In the genomic region with DNA sequence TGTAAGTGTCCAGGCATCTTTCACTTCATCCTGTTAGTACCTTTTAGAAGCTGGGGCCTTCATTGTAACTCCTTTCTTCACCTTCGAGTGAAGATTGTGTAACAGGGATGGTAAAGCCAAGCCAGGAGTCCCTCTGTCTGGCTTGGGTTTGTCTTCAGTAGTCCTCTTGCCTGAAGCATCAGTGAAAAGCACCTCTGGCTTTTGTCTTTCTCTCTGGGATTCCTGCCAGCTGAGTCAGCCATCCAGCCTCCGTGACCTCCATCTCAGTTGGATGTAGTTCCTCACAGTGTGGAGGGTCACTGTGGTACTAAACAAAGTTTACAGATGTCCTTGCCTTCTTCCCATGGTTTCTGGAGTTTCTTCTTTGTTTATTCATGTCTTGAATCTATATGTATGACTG, we compare ENCODE assay signal across 13 mouse cellular contexts. TPM values are rescaled to one million over a fixed set of nuclear protein-coding genes. Genes with fewer than 3 reads are reported as not detected.
DNase-seq lines count a peak whose midpoint lies in the region; ATAC-seq and TF ChIP-seq lines count a peak whose summit lies in the region.
"Had no signal": no experiment of that assay in that cellular context is flagged by ENCODE, and none has a peak within 500 bp of the region (broad histone marks: within the 10 kb centered on the region; RNA-seq: fewer than 3 reads in every experiment).

No protein-coding gene starts in this region.

- TF ChIP-seq CTCF in heart, postnatal 0 days (IDR thresholded peaks at IDR 0.05; ENCODE audit: low read depth), result no peak
- TF ChIP-seq CTCF in stomach, postnatal 0 days (IDR thresholded peaks at IDR 0.05; ENCODE audit: low read depth), result no peak

- H3K9ac ChIP-seq in forebrain, embryonic 14.5 days (ENCODE audit: low read length), result 0 out of 2 replicates have a peak overlapping the region, but pooled peaks have one; percentile 14
- no peak overlapping the region for H3K9ac ChIP-seq in forebrain, embryonic 16.5 days (replicated peaks; ENCODE audit: low read depth, low read length)
- H3K9ac ChIP-seq in heart, postnatal 0 days (replicated peaks; ENCODE audit: low read depth, low read length), result no peak overlapping the region
- no peak overlapping the region for H3K9ac ChIP-seq in stomach, postnatal 0 days (ENCODE audit: low read length)
- H3K9ac ChIP-seq: embryonic facial prominence, embryonic 13.5 days; hindbrain, embryonic 15.5 days had no signal

- no peaks in the 10 kb centered on the region for H3K9me3 ChIP-seq in forebrain, embryonic 14.5 days (replicated peaks; ENCODE audit: control insufficient read depth, low read length)
- no peaks in the 10 kb centered on the region for H3K9me3 ChIP-seq in forebrain, embryonic 16.5 days (ENCODE audit: control insufficient read depth, low read length)
- no peaks in the 10 kb centered on the region for H3K9me3 ChIP-seq in heart, postnatal 0 days (replicated peaks; ENCODE audit: control insufficient read depth, low read length)
- no peaks in the 10 kb centered on the region for H3K9me3 ChIP-seq in stomach, postnatal 0 days (ENCODE audit: control insufficient read depth, low read length)
- H3K9me3 ChIP-seq: embryonic facial prominence, embryonic 13.5 days; hindbrain, embryonic 15.5 days had no signal

- no peak for DNase-seq in forebrain, embryonic 14.5 days (ENCODE audit: low spot score)
- peak; percentile 63 for DNase-seq in ovary, adult 18-20 months (ENCODE audit: low spot score)
- DNase-seq in ovary, postnatal 10 days (ENCODE audit: low spot score), result no peak
- peak; percentile 25 for DNase-seq in heart, postnatal 0 days (ENCODE audit: low spot score)
- no peak for DNase-seq in stomach, postnatal 0 days (ENCODE audit: low spot score)
- DNase-seq in frontal cortex, postnatal 36 days (ENCODE audit: low spot score in 2 of 2), result no peak
- DNase-seq in testis, postnatal 10 days (ENCODE audit: low spot score), result no peak
- DNase-seq: cerebellum, adult 11 months; right cerebral cortex, postnatal 4 days; thymus, postnatal 36 days had no signal

- peaks cover 40% of the 10 kb centered on the region for H3K36me3 ChIP-seq in forebrain, embryonic 14.5 days (ENCODE audit: control insufficient read depth, insufficient read depth, low read length)
- no peaks in the 10 kb centered on the region for H3K36me3 ChIP-seq in forebrain, embryonic 16.5 days (ENCODE audit: control insufficient read depth, insufficient read depth)
- H3K36me3 ChIP-seq in heart, postnatal 0 days (replicated peaks; ENCODE audit: control insufficient read depth, insufficient read depth, low read length), result 0 out of 2 replicates have a peak, but pooled peaks cover 5% of the 10 kb centered on the region
- 0 out of 2 replicates have a peak, but pooled peaks cover 2% of the 10 kb centered on the region for H3K36me3 ChIP-seq in stomach, postnatal 0 days (ENCODE audit: control insufficient read depth, insufficient read depth, low read length)

- no peaks in the 10 kb centered on the region for H3K27me3 ChIP-seq in forebrain, embryonic 14.5 days (replicated peaks; ENCODE audit: control insufficient read depth, insufficient read depth, low read length)
- H3K27me3 ChIP-seq in forebrain, embryonic 16.5 days (replicated peaks; ENCODE audit: control insufficient read depth, insufficient read depth, low read length), result no peaks in the 10 kb centered on the region
- H3K27me3 ChIP-seq in heart, postnatal 0 days (ENCODE audit: control insufficient read depth, insufficient read depth, low read length), result no peaks in the 10 kb centered on the region
- H3K27me3 ChIP-seq in stomach, postnatal 0 days (ENCODE audit: control insufficient read depth, insufficient read depth, low read length), result no peaks in the 10 kb centered on the region
- H3K27me3 ChIP-seq: embryonic facial prominence, embryonic 13.5 days; hindbrain, embryonic 15.5 days had no signal

- no peak overlapping the region for H3K4me3 ChIP-seq in forebrain, embryonic 14.5 days (ENCODE audit: low read depth, low read length)
- H3K4me3 ChIP-seq in forebrain, embryonic 16.5 days (replicated peaks; ENCODE audit: low read length), result no peak overlapping the region
- H3K4me3 ChIP-seq in heart, postnatal 0 days (ENCODE audit: low read depth, low read length), result no peak overlapping the region
- H3K4me3 ChIP-seq in stomach, postnatal 0 days (ENCODE audit: low read depth, low read length), result no peak overlapping the region
- H3K4me3 ChIP-seq: embryonic facial prominence, embryonic 13.5 days; hindbrain, embryonic 15.5 days had no signal

- peaks cover under 1% of the 10 kb centered on the region; the same call in 1 of the 2 replicates for H3K4me1 ChIP-seq in forebrain, embryonic 14.5 days (ENCODE audit: control insufficient read depth, insufficient read depth, low read length)
- H3K4me1 ChIP-seq in forebrain, embryonic 16.5 days (replicated peaks; ENCODE audit: control insufficient read depth, insufficient read depth, low read length), result peaks cover 19% of the 10 kb centered on the region
- peaks cover 17% of the 10 kb centered on the region for H3K4me1 ChIP-seq in heart, postnatal 0 days (ENCODE audit: control insufficient read depth, insufficient read depth)
- H3K4me1 ChIP-seq in stomach, postnatal 0 days (replicated peaks; ENCODE audit: control insufficient read depth, insufficient read depth), result peaks cover 10% of the 10 kb centered on the region

- H3K27ac ChIP-seq in forebrain, embryonic 14.5 days (ENCODE audit: low read depth, low read length), result no peak overlapping the region
- no peak overlapping the region for H3K27ac ChIP-seq in forebrain, embryonic 16.5 days (ENCODE audit: low read length)
- no peak overlapping the region for H3K27ac ChIP-seq in heart, postnatal 0 days (ENCODE audit: low read depth)
- peak overlapping the region; percentile 18; the same call in 1 of the 2 replicates for H3K27ac ChIP-seq in stomach, postnatal 0 days (replicated peaks)
- H3K27ac ChIP-seq: embryonic facial prominence, embryonic 13.5 days; hindbrain, embryonic 15.5 days had no signal

- ATAC-seq in forebrain, embryonic 14.5 days, result no peak
- ATAC-seq in forebrain, embryonic 16.5 days, result no peak
- ATAC-seq in heart, postnatal 0 days (ENCODE audit: insufficient read depth, low read depth), result 0 out of 2 replicates have a peak, but pooled peaks have one; percentile 39
- no peak for ATAC-seq in stomach, postnatal 0 days (ENCODE audit: low FRiP score, low TSS enrichment)

- no peak overlapping the region for H3K4me2 ChIP-seq in forebrain, embryonic 14.5 days (ENCODE audit: low read length)
- H3K4me2 ChIP-seq in forebrain, embryonic 16.5 days (ENCODE audit: low read length), result no peak overlapping the region
- H3K4me2 ChIP-seq in heart, postnatal 0 days (ENCODE audit: low read depth, low read length), result no peak overlapping the region
- no peak overlapping the region for H3K4me2 ChIP-seq in stomach, postnatal 0 days (replicated peaks; ENCODE audit: low read depth)
- H3K4me2 ChIP-seq: embryonic facial prominence, embryonic 13.5 days; hindbrain, embryonic 15.5 days had no signal

- WGBS in forebrain, embryonic 14.5 days, result 52% methylated on average over 2 of the region's 2 CpGs
- WGBS in forebrain, embryonic 16.5 days, result 50% methylated on average over 2 of the region's 2 CpGs
- WGBS in heart, postnatal 0 days, result 5% methylated on average over 2 of the region's 2 CpGs
- 25% methylated on average over 2 of the region's 2 CpGs for WGBS in stomach, postnatal 0 days

- TF ChIP-seq EP300 in heart, postnatal 0 days (IDR thresholded peaks at IDR 0.05; ENCODE audit: low read depth), result no peak
- no peak for TF ChIP-seq EP300 in stomach, postnatal 0 days (optimal IDR thresholded peaks at IDR 0.05)

RNA-seq across cellular contexts. Expression of a gene that starts 9.5 kb away (rescaled TPM):
- 94.6 and 105 TPM in 2 replicates for polyA plus RNA-seq in forebrain, embryonic 14.5 days (2014; fragmentation: Nextera tagmentation; extraction: Ambion mirVana)
- polyA plus RNA-seq in forebrain, embryonic 16.5 days (2015; fragmentation: Nextera tagmentation; extraction: Ambion mirVana), result 92.7 and 94.8 TPM in 2 replicates
- 15.5 and 32.9 TPM in 2 replicates for total RNA-seq in heart, postnatal 0 days (2014; rRNA removed; ENCODE audit: low replicate concordance)
- 37.5 and 40.6 TPM in 2 replicates for polyA plus RNA-seq in heart, postnatal 0 days (2015; fragmentation: Nextera tagmentation; extraction: Ambion mirVana)
- 39.7 and 41.5 TPM in 2 replicates for polyA plus RNA-seq in stomach, postnatal 0 days (2015; fragmentation: Nextera tagmentation; extraction: Ambion mirVana)

RNA-seq across cellular contexts. Expression of a gene that starts 9.8 kb away (rescaled TPM):
- 23.6 and 31.3 TPM in 2 replicates for polyA plus RNA-seq in forebrain, embryonic 14.5 days (2014; fragmentation: Nextera tagmentation; extraction: Ambion mirVana)
- 33.1 and 35.0 TPM in 2 replicates for polyA plus RNA-seq in forebrain, embryonic 16.5 days (2015; fragmentation: Nextera tagmentation; extraction: Ambion mirVana)
- total RNA-seq in heart, postnatal 0 days (2014; rRNA removed; ENCODE audit: low replicate concordance), result 1.8 and 4.7 TPM in 2 replicates
- polyA plus RNA-seq in heart, postnatal 0 days (2015; fragmentation: Nextera tagmentation; extraction: Ambion mirVana), result 0.64 and 1.1 TPM in 2 replicates
- polyA plus RNA-seq in stomach, postnatal 0 days (2015; fragmentation: Nextera tagmentation; extraction: Ambion mirVana), result 3.9 and 4.1 TPM in 2 replicates

Comparison
In these comparisons a context has a peak if more than half of its experiments do, and no peak if none do; other contexts are left out.
1. DNase-seq: peak in ovary, adult 18-20 months (single experiment) and heart, postnatal 0 days (single experiment); none in forebrain, embryonic 14.5 days (single experiment), ovary, postnatal 10 days (single experiment), stomach, postnatal 0 days (single experiment), frontal cortex, postnatal 36 days (0 of 2) and testis, postnatal 10 days (single experiment).